Mouse (Mus musculus): ENCODE data around the gene Vps29.
"Not testable (repeated sequence)": the region's sequence is repeated elsewhere in the genome, so short reads cannot be mapped to it uniquely, and the experiment has no call there.

Vps29 gene

GRCm38 (mm10) chr5:122353807-122354491 is at the start of gene Vps29, which contains the start of gene Rad9b:
Gene Vps29 (plus strand): TSS chr5:122354369.
Gene Rad9b (minus strand): TSS chr5:122354233.
- peak; percentile 96 for DNase-seq (ENCODE audit: extremely low read depth, low read depth)

- no peak for DNase-seq (ENCODE audit: extremely low read depth, low read depth)
Measured at GRCm38 (mm10) chr5:122304541-122304940, 49.6 kb upstream of the Vps29 start.

GRCm38 (mm10) chr5:122305472-122305871 is 48.7 kb upstream of the Vps29 start:
- DNase-seq (ENCODE audit: extremely low read depth, low read depth): no peak

- no peak for DNase-seq (ENCODE audit: extremely low read depth, low read depth)
Measured at GRCm38 (mm10) chr5:122306536-122306935, 47.6 kb upstream of the Vps29 start.

GRCm38 (mm10) chr5:122310699-122311098 is 43.5 kb upstream of the Vps29 start:
- no peak for DNase-seq (ENCODE audit: extremely low read depth, low read depth)

GRCm38 (mm10) chr5:122311692-122312091 is 42.5 kb upstream of the Vps29 start:
- no peak for DNase-seq (ENCODE audit: extremely low read depth, low read depth)

- DNase-seq (ENCODE audit: extremely low read depth, low read depth): no peak
Measured at GRCm38 (mm10) chr5:122312346-122312745, 41.8 kb upstream of the Vps29 start.

- no peak for DNase-seq (ENCODE audit: extremely low read depth, low read depth)
Measured at GRCm38 (mm10) chr5:122312942-122313684, 41.1 kb upstream of the Vps29 start.

- DNase-seq (ENCODE audit: extremely low read depth, low read depth): peak; percentile 58
Measured at GRCm38 (mm10) chr5:122314966-122315667, 39.1 kb upstream of the Vps29 start.

- DNase-seq (ENCODE audit: extremely low read depth, low read depth): no peak
Measured at GRCm38 (mm10) chr5:122317329-122318045, 36.7 kb upstream of the Vps29 start.

GRCm38 (mm10) chr5:122318100-122318499 is 36.1 kb upstream of the Vps29 start:
- peak; percentile 13 for DNase-seq (ENCODE audit: extremely low read depth, low read depth)

GRCm38 (mm10) chr5:122318976-122319375 is 35.2 kb upstream of the Vps29 start:
- DNase-seq (ENCODE audit: extremely low read depth, low read depth): not testable (repeated sequence)

- DNase-seq (ENCODE audit: extremely low read depth, low read depth): no peak
Measured at GRCm38 (mm10) chr5:122319474-122320204, 34.5 kb upstream of the Vps29 start.

GRCm38 (mm10) chr5:122320205-122320781 is 33.9 kb upstream of the Vps29 start:
- no peak for DNase-seq (ENCODE audit: extremely low read depth, low read depth)

- no peak for DNase-seq (ENCODE audit: extremely low read depth, low read depth)
Measured at GRCm38 (mm10) chr5:122323523-122323922, 30.6 kb upstream of the Vps29 start.

- DNase-seq (ENCODE audit: extremely low read depth, low read depth): no peak
Measured at GRCm38 (mm10) chr5:122324608-122325431, 29.3 kb upstream of the Vps29 start.

- DNase-seq (ENCODE audit: extremely low read depth, low read depth): no peak
Measured at GRCm38 (mm10) chr5:122325477-122325876, 28.7 kb upstream of the Vps29 start.

GRCm38 (mm10) chr5:122327283-122327682 is 26.9 kb upstream of the Vps29 start:
- no peak for DNase-seq (ENCODE audit: extremely low read depth, low read depth)

GRCm38 (mm10) chr5:122330269-122330668 is 23.9 kb upstream of the Vps29 start:
- DNase-seq (ENCODE audit: extremely low read depth, low read depth): no peak
